Mouse (Mus musculus) adrenal gland, adult 18-20 months (tissue): Measurements from ENCODE around the gene Dhdds. TPM values are rescaled to one million over a fixed set of nuclear protein-coding genes. Genes with fewer than 3 reads are reported as not detected.

Experiments
- DNase-seq, 2 experiments: peaks; one replicate each; pipeline ENCODE4 v3.0.0; 2021 to 2022; ENCODE audit warnings: low spot score in 2 of 2
- total RNA-seq, 2 experiments: library from RNA; stranded (reverse); gene quantifications; 1 replicate in 1 of 2; 2 replicates in 1 of 2; pipeline ENCODE4 v1.2.3; 2021

The Dhdds gene
- total RNA-seq, 2 experiments from 2014 or later = 39.1 to 46.2 TPM

DNA sequence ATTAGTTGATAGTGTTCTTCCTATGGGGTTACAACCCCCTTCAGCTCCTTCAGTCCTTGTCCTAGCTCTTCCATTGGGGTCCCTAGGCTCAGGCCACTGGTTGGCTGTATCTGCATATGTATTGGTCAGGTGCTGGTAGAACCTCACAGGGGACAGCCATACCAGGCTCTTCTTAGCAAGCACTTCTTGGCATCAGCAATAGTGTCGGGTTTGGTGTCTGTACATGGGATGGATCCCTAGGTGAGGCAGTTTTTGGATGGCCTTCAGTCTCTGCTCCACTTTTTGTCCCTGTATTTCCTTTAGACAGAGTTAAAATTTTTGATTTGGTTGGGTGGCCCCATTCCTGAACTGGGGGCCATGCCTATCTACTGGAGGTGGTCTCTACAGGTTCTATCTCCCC lies 41.8 kb downstream of the Dhdds start:
- no peak for DNase-seq

DNA sequence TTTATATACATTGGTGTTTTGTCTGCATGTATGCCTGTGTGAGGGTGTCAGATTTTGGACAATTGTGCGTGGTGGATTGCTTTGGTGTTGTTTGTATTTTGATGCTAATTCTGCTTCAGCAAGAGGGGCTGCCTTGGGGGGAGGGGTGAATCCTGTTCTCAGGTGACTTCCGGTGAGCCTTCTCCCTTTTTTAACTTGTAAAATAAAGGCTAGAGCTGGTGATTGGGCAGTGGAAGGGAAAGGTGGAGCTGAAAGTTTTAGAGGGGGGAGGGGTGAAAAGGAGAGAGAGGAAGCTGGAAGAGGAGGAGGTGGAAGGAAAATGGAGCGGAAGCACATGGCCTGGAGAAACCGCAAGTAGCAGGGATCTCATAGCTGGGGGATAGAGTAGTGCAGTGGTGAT lies 44.4 kb downstream of the Dhdds start:
- no peak for DNase-seq

DNA sequence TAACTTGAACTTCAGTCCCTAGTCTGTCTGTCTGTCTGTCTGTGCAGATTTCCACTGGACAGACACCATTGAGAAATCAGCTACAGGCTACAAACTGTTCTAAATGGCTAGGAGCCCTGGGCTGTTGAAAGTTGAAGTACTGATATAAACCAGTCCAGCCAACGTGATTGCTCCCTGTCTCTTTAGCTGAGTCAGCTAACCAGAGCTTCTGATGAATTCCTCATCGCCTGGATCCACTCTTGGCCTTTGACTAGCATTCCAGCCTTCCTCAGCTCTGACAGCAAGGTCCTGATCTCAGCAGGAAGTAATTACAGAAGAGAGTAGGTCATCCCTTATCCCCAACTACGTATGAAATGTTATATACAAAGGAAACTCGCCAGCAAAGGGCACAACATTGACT lies 54.0 kb downstream of the Dhdds start:
- no peak for DNase-seq

DNA sequence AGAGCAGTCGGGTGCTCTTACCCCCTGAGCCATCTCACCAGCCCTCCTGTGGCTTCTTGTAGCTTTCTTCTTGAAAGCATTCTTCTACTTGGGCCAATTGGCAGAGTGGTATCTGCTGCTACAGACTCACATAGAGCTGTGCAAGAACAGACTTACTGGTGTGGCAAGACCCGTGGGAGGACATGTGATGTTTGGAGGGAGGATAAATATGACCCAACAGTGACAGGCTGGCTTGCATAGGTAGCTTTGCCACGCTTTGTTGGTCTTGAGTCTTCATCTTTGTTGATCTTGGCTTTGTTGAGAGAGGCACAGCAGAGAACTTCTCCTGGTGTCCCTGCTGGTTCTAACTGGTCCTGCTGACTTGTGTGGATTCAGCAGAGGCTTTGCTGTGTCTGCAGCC lies 56.9 kb downstream of the Dhdds start:
- no peak for DNase-seq

DNA sequence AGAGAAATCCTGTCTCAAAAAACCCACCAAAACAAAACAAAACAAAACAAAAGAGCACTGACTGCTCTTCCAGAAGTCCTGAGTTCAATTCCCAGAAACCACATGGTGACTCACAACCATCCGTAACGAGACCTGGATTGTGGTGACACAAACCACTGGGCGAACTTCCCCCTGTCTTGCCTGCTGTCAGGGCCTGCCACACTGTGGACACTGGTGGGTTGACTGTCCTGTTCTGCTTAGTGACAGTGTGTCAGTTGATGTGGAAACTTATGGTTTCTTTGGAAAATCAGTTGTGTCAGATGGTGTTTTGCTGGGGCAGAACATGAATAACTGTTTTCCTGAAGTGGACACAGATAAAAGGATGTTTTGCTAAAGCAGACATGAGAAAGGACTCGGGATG lies 58.0 kb downstream of the Dhdds start:
- no peak for DNase-seq

DNA sequence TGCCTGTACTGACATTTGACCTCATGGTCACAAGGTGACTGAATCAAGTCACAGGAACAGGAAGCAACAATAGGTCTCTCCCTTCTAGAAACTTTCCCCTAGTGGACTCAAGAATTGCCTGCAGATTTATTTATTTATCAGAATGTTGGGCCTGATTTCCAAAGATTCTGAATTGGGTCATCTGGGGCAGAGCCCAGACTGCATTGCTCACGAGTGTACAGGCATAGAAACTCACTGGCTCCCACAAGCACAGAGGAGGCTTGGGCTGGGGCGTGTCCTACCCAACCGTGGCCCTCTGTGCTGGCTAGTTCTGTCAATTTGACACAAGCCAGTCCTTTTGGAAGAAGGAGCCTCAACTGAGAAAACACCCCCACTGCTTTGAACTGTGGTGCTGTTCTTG lies 59.1 kb downstream of the Dhdds start:
- DNase-seq = no peak

DNA sequence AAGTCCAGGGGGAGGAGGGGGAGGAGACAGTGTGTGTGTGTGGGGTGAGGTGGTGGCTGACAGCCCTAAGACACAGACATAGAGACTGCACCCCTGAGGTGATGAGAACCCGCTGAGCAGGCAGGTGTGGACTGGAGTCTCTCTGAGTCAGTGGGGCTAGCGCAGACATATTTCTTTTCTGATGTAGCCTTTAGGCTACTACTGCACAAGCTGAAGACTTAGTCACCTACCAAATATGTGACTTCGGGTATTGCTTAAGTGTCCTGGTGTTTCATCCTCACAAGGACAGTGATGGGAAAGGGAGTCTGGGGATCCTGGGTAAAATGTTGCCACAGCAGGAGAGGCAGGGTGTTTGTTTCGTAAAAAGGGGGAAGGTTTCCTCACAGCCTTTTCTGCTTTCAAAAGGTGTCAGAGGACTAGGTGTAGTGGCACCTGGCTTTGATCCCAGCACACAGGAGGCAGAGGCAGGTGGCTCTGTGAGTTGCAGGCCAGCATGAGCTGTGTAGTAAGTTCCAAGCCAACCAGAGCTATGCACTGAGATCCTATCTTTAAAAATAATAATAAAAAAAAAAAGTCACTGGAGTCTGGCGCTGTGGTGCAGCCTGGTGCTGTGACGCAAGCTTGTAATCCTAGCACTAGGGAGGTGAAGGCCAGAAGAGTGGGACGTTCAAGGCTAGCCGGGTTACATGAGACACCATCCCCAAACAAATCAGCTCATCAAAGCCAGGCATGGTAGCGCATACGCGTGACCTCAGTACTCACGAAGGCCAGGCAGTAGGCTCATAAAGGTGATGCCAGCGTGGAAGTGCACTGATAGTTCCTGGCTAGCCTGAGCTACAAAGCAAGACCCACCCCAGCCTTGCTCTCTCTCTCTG lies 60.1 kb downstream of the Dhdds start:
- DNase-seq = no peak

DNA sequence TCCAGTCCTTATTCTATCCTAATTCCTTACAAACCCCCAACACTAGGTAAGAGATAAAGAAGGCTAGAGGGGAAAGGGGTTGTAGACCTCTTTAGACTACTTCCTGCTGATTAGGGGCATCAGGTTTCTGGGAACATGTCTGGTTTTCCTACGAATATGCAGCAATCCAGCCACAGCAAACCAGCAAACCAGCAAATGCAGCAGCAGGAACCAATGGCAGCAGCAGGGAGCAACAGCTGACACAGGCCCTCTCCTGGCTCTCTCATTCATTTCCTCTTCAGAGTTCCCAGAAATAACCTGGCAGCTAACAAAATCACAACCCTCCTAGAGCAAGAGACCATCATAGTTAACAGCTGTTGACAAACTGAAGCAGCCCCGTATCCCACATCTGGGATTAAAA lies 62.6 kb downstream of the Dhdds start:
- no peak for DNase-seq

DNA sequence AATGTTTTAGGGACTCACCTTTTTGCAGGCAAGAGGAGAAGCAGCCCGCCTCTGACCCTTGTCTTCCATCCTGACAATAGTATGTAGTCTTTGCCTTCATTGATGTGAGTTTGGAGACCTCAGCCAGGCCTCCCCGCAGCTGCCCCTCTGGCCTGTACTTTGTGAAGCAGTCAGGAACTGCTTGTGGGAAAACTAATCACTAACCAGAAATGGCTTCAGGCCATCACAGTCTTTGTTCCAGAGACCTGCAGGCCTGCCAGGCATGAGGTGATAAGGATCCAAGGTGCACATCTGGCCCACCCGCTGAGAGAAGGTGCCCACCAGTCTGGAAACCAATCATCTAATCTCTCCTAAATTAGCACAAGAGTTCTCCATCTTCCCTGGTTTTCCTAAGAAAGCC lies 68.9 kb downstream of the Dhdds start:
- DNase-seq = no peak

DNA sequence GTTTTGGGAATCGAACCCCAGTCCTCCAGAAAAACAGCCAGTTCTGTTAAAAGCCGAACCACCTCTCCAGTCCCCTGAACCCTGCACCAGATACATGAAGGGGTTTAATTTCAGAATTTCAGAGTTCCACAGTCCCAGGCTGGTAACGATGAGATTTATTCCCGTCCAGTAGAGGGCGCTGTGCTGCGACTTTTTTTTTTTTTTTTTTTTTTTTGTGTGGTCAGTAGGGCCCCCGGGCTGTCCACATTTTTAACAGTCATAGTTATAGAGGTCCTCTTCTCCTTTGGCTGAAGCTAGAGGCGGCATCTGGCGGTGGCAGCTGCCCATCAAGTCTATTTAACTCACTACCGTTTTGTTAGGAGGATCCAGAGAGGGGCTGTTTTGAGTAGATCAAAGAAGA lies 69.4 kb downstream of the Dhdds start:
- DNase-seq = no peak

DNA sequence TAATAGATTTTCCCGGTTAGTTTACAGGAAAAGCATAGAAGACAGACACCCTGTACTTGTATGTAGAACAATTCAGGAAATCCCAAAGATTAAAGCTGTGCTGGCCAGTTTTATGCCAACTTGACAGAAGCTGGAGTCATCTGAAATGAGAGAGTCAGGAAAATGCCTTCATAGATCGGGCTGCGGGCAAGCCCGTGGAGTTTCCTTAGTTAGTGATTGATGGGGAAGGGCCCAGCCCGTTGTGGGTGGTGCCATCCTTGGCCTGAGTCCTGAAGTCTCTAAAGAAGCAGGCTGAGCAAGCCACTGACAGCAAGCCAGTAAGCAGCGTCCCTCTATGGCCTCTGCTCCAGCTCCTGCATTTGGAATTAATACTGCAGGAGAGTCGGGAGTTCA lies 71.4 kb downstream of the Dhdds start:
- DNase-seq = no peak

DNA sequence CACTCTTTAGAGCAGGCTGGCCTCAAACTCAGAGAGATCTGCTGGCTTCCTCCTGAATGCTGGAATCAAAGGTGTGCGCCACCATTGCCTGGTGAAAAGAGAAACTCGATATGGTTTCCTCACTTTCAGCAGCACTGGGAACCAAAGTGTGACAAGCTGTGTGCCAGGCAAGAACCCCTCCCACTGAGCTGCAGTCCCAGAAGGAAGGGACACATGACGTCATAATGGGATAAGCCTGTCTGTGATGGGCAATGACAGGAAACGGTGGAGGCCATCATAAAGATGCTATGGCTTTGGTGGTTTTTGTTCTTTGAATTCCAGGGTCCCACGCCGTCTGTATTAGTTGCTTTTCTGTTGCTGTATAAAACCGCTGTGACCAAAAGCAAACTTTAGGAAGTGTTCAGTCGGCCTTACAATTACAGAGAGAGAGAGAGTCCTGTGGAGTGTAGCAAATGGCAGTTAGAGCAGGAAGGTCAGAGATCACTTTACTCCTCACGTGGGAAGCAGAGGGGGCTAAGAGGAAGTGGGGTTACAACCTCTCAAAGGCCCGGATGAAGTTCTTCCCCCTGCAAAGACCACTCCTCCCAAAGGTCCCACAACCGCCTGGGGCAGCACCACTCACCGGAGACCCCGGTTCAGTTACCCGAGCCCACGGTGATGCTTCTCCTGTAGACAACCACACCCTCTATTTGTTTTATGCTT lies 72.0 kb downstream of the Dhdds start:
- DNase-seq = no peak

DNA sequence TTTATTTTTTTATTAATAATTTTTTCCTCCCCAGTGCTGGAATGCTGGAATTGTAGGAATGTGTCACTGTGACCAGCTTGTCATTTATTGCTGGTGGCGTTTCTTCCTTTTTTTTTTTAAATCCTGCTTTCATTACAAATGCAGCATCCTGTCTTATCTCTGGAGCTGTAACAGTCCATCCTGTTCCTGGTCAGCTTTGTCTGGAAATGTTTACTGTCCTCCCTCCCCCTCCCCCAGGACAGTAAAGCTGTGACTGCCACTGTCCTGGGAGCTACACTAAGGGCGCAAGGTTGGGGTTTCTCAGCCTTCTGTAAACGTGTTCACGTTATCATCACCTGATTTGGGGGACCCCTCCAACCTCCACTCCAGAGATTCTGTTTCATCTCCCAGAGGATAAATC lies 75.5 kb downstream of the Dhdds start:
- DNase-seq = no peak

DNA sequence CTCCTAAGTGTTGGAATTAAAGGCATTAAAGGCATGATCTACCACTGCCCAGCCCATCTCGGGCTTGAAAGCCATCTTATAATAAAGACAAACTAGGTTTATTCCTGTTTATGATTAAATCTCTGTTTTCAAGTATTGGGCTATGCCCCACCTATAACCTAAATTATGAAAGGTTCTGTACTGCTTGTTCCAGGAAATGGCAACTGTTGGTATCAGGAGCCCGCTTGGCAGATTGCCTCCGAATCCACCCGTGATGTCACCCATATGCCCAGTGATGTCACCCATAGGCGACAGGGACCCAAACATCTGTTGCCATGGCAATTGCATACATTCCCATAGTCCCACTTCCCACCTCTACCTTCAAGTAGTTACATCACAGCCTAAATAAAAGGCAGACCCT lies 77.0 kb downstream of the Dhdds start:
- no peak for DNase-seq

Other genes starting within 250 kb of the Dhdds start
- gene Arid1a, start 244.1 kb downstream of the Dhdds start, total RNA-seq = 10 to 100 TPM; 37.9 to 43.6 TPM
- gene Rps6ka1, start 113.1 kb downstream of the Dhdds start, total RNA-seq = 10 to 100 TPM; 11.1 to 17.2 TPM
- 100 to 1,000 TPM in 1 of 2 experiments, 10 to 100 TPM in 1; 79.3 to 181 TPM for gene Hmgn2, start 32.3 kb downstream of the Dhdds start, total RNA-seq
- not detected for gene Lin28a, start 17.9 kb upstream of the Dhdds start, total RNA-seq
- gene Zfp683, start 52.9 kb upstream of the Dhdds start, total RNA-seq = under 1 TPM in 1 of 2 experiments, not detected in 1; 0.32 TPM
- gene Crybg2, start 59.9 kb upstream of the Dhdds start, total RNA-seq = under 1 TPM in 1 of 2 experiments, not detected in 1; 0.13 TPM
- gene Cd52, start 94.2 kb upstream of the Dhdds start, total RNA-seq = 10 to 100 TPM; 14.0 to 19.9 TPM
- gene Ubxn11, start 101.7 kb upstream of the Dhdds start, total RNA-seq = 10 to 100 TPM in 1 of 2 experiments, 1 to 10 TPM in 1; 8.7 to 12.6 TPM
- gene Sh3bgrl3, start 127.9 kb upstream of the Dhdds start, total RNA-seq = 100 to 1,000 TPM in 1 of 2 experiments, 10 to 100 TPM in 1; 73.4 to 102 TPM
- 10 to 100 TPM; 12.9 to 15.4 TPM for gene Cep85, start 186.2 kb upstream of the Dhdds start, total RNA-seq
- gene Gm7534, start 202.1 kb upstream of the Dhdds start, total RNA-seq = not detected
- not detected for gene Catsper4, start 226.5 kb upstream of the Dhdds start, total RNA-seq
- under 1 TPM; 0.66 to 0.99 TPM for gene Cnksr1, start 237.5 kb upstream of the Dhdds start, total RNA-seq
- not detected for gene E130218I03Rik, start 242.7 kb upstream of the Dhdds start, total RNA-seq
- 10 to 100 TPM; 10.5 to 10.8 TPM for gene Zfp593, start 244.7 kb upstream of the Dhdds start, total RNA-seq
- gene Gm30191, start 246.0 kb upstream of the Dhdds start, total RNA-seq = not detected